Mouse (Mus musculus) left cerebral cortex, postnatal 10 days (tissue): Measurements from ENCODE around the gene Saxo2. TPM values are rescaled to one million over a fixed set of nuclear protein-coding genes. Genes with fewer than 3 reads are reported as not detected.

ENCODE experiments used
- DNase-seq, 2 experiments: peaks; one replicate each; pipeline ENCODE4 v3.0.0; 2021 to 2022; ENCODE audit warnings: low spot score in 2 of 2, mixed read lengths in 1 of 2; ENCODE audit errors: extremely low spot score in 1 of 2
- intact Hi-C: fragments of 180-260 bp; cut with DNase I; formaldehyde crosslinking; loops from one replicate; pipeline ENCODE4 v1.15.1; 2025
- total RNA-seq, 2 experiments: library from RNA; stranded (reverse); gene quantifications; 2 replicates each; pipeline ENCODE4 v1.2.3; 2021

The Saxo2 gene
- total RNA-seq: 10 to 100 TPM; 14.6 to 17.7 TPM

DNA sequence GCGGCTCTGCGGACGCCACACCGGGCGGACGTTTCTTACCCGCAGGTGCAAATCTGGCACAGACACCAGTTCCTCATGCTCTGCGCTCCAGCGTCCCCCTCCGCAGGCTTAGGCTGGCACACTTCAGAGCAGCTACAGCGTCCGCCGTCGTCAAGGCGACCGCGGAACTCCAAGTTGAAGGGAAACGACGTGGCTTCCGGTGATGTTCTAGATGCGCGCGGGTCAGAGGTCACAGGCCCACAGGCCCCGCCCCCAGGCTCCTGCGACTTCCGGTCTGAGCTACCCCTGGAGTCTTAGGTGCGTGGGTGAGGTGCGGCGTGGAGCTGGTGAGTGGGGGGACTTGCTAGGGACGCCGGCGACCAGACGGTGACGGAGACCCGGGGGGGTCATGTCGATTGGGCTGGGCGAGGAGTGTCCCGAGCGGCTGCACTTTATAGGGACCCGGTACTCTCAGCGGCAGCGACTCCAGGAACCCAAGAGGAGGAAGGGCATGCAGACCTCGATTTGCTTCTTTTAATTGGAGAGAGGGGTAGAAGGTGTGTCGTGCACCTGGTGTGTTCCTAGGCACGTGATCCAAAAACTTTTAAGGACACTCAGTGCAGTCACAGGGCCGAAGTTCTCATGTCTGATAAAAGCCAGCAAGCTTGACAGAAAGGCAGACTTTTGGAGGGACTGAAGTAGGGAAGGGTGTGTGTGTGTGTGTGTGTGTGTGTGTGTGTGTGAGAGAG, at the start of gene Saxo2, which contains the start of gene Efl1:
Gene Saxo2 (minus strand): TSS at position 176 of the 728 bp plus-strand sequence.
Gene Efl1 (plus strand): TSS at position 262 of the 728 bp plus-strand sequence.
- intact Hi-C loops: no loop called here
- peak; percentile 95 to 97 for DNase-seq

DNA sequence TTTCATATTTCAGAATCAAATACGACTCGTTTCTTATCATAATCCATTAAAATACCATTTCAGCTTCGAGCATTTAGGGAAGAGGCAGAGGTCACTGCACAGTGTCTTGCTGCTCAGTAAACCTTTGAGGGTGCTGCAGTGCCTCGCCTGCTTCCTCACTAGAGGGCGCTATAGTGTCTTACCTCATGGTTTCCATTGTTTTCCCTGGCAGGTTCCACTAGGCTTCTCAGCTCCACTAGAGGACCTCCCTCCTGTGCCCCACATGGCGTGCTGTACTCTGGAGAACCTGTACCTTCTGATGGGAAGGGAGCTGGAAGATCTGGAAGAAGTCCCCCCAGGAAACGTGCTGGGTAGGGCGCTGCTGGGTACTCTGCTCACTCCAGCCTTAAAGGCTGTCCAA, 49.3 kb upstream of the Saxo2 start:
- intact Hi-C loops: no loop called here
- no peak for DNase-seq

DNA sequence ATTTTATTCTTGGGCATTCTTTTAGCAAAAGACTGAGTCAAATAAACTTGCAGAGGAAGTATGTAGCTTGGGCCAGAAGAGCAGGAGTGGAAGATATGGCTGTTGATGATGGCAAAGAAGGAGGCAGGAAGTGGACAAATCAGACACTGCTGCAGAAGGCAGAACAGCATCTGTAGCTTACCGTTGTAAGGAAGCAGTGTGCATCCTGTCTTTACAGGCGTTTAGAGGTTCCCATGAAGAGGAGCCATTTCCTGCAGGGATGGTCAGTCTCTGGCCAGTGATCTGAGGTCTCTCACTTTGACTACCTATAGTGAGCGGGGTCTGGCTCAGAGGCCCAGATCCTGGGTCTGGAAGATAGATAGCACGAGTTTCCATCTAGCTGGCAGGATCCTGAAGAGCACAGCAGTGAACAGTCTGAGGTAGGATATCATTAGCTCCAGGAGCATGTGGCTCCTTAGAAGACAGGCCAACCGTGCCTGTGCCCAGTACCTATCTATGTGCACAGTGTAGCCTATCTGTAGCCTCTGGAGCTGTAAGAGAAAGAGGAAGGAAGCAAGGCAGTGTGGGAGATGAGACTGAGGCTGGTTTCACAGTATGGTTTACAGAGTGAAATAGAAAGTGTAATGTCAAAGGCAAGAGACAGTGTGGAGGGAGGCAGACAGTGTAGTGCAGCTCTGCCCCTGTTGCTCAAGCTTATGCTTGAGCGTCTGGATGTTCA, 42.9 kb upstream of the Saxo2 start:
- DNase-seq: no peak
- intact Hi-C loops: no loop called here

DNA sequence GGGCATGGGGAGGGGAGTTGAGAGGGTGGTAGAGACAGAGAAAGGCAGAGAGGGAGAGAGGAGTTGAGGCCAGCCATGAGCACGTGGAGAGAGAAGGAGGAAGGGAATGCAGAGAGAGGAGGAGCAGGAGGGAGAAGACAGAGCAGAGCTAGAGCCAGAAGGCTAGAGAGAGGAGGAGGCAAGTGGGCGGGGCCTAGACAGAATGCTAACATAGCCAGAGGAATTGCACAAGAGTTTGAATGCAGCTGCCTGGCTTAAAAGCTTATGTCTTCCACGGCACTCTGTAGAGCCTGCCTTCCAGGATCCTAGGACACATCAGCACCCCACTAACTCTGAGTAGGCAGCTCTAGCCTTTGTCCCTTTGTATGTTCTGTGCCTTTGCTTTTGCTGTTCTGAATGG, 40.4 kb upstream of the Saxo2 start:
- intact Hi-C loops: no loop called here
- DNase-seq: peak in 1 of 2 experiments; percentile 44

DNA sequence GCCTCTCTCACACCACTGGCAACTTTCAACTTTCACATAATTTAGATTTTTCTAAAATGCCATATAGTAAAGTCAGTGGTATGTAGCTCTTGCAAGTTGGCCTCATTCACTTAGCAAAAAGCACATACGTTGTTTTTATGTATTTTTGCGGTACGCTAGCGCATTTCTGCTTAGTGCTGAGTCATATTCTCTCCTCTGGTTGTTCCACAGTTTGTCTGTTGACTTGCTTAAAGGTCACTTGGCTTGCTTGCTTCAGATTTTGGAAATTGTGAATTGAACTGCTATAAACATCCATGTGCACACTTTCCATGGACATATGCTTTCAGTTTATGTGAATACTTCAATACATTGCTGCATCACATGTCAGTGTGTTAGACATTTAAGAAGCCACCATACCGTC, 31.6 kb upstream of the Saxo2 start:
- intact Hi-C loops: no loop called here
- DNase-seq: no peak

DNA sequence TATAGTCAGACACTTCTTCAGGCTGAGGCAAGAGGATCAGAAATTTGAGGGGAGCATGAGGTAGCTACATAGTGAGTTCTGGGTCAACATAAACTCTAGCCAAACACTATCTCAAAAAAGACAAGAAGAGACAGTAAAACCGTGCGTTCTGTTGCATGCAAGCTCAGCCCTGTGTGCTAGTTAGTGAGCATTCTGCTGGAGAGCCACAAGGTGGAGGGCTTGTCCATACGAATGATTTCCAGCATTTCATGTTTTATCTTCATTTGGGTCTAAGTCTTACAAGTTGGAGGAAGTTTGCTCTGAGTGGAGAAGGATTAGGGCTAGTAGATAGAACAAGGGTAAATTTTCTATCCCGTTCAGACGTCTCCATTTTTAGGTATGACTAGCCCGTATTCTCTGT, 28.5 kb upstream of the Saxo2 start:
- no peak for DNase-seq
- intact Hi-C loops: no loop called here

DNA sequence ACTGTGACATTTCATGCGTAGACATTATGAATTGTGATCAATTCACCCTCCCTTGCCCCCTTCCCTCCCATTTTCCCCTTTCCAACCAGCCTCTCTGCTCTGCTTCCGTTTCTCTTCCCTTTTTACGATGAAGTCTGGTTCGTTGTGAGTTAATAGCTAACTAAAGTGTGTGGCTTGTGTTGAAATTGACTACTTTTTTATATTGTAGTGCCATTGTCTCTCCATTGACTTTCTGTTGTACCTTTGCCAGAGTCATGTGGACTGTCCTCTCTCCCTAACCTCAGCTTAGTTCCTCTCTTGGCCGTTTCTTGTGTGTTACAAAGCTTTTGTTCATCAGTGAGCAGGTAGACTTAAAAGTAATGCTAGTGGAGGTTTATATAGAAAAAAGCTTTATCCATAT, 27.7 kb upstream of the Saxo2 start:
- intact Hi-C loops: no loop called here

DNA sequence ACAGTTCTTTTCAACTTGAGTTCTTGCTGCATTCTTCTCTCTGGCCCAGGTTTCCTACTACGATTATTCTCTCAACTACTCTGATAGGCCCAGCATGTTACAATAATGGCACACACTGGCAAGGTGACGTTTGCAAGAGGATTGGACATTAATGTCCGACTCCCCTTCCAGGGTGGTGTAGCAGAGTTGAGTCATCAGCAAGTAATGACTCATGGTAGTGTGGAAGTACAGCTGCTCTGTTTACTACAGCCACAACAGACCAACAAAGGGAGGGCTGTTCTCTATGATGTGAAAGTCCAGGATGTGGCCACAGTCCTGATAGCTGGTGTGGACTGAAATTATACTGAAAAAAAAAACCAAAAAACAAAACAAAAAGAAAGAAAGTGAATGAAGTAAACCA, 16.3 kb upstream of the Saxo2 start:
- no peak for DNase-seq
- intact Hi-C loops: no loop called here

More for the DNA sequence above, 27.7 kb upstream of the Saxo2 start:
- DNase-seq: no peak

DNA sequence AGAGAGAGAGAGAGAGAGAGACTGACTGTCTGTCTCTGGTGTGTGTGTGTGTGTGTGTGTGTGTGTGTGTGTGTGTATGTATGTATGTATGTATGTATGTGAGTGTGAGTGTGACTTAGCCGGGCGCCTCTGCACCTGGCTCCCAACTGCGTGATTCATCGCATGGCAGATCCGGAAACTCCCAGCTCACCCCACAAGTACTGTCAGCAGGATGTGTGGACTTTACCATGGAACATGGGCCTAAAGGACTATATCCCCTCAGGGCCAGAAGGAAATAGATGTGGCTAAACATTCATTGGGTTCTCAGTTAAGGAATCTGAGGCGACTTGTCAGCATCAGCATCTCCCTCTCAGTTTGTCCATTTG, 735 bp upstream of the Saxo2 start:
- intact Hi-C loops: no loop called here
- no peak for DNase-seq

DNA sequence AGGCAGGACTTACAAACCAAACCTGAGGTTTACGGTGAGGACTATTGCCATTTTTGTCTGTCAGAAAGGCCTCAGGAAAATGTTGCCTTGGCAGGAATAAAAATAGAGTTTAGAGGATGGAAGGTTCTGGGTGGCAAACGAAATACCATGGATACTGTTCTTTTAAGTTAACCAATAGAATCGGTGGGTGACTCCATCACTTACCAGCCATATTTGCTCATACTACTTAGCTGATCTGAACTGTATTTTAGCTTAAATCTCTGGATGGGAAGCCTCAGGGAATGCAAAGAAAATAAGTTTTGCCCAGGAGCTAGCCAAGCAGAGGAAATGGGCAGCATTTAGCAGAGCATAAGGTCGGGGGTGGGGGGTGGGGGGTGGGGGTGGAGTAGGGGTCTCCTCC, 419 bp downstream of the Saxo2 start:
- no peak for DNase-seq
- intact Hi-C loops: no loop called here

DNA sequence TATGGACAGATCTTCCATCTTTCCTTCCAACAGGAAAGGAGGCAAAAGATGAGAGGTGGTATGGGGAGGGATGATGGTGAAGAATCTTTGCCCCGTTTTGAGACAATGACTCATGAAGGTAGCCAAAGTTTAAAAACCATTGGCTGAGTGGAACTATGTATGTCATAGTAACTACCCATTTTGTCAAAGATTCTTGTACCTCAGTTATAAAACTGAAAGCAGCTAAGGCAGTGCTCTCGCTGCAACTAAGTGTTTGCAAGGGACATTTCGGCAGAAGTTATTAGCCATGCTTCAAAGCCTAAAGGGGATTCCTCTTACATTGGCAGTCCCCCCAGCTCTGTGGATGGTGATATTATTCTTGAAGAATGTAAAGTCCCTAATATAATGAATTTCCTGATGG, 1.1 kb downstream of the Saxo2 start:
- no peak for DNase-seq
- intact Hi-C loops: no loop called here

DNA sequence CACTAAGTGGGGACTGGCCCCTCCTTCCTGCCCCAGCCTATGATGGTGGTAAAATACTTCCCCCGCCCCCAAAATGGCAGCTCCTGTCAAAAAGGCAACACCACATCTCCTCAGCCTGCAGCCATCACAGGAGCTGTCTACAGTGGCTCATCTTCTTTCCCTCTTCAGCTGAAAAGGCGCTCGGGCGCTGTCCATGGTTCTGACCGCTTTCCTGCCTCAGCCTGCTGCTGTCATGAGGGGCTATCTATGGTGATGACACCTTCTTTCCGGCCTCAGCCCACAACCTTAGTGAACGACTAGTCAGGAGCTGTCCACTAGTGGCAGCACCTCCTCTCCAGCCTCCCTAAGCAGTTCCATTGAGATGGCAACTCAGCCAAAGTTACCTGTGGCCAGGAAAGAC, 23.0 kb downstream of the Saxo2 start:
- intact Hi-C loops: no loop called here
- peak in 1 of 2 experiments; percentile 28 for DNase-seq

DNA sequence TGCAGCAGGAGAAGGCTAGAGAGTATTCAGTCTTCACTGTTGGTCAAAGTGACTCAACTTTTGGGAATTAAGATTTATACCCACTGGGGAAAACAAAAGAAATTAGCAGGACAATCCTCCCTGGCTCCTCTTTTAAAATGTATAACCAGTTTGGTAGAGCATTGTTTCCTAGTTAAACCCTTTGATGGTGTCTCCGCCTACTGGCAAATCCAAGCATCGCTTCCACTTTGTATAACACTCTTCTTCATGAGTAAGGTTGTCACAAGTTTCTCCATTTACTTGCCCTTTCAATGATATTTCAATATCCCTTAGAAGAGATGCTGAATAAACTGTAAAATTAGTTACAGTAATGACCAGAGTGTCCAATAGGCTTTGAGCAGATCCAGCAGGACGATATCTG, 38.7 kb downstream of the Saxo2 start:
- DNase-seq: peak in 1 of 2 experiments; percentile 21
- intact Hi-C loops: no loop called here

DNA sequence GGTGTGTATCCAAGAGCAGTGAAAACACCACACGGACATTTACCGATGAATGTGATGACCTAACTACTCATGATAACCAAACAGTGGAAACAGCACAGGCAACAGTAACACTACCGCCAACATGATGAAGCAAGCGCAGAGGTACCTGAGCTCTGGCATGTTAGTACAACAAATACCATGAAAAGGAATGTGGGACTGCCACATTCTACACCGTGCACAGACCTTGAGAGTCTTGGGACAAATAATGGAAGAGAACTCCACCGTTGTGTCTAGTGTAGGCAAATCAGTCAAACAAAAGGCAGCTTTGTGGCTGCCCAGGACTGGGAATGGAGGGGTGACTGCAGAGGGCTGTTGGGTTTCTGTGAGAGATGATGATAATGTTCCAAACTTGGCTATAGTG, 42.9 kb downstream of the Saxo2 start:
- intact Hi-C loops: no loop called here
- no peak for DNase-seq

DNA sequence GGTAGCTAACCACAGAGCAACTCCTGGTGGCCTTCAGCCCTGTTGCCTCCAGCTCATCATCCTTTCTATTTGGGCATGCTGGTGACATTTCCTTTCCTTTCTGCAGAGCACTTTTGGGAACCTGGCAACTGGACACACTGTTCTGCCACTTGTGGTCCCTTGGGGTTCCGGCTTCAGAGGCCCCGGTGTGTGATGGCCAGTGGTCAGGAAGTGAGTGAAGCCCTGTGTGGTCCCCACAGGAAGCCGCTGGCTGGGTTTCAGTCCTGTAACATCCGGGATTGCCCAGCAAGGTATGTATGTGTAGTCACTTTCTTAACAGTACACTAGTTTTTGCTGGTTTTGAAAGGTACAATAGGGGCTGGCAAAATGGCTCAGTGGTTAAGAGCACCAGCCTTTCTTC, 46.3 kb downstream of the Saxo2 start:
- intact Hi-C loops: no loop called here
- DNase-seq: no peak

DNA sequence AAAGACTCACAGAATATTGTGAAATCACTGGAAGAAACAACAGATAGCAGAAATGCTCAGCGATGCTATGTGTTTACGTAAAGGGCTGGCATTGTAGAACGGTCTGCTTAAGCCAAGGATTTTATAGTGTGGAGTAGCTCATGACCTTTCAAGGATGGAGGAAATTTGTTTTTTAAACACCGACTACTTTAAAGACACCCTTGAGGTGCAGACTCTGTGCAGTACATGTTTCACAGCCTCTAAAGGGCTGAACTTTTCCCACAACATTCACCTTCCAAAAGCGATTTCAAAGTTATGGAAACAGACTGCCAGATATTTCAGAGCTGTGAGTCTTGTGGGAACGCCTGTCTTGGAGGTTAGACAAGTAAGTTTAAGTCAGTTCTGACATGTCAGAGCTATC, 57.4 kb downstream of the Saxo2 start:
- intact Hi-C loops: no loop called here
- no peak for DNase-seq

Other genes with a start within 250 kb of the Saxo2 start
- 10 to 100 TPM; 20.1 to 20.2 TPM for gene Efl1, start 86 bp upstream of the Saxo2 start, total RNA-seq
- gene Mex3b, start 218.8 kb upstream of the Saxo2 start, total RNA-seq: 10 to 100 TPM; 30.2 to 32.4 TPM